Mouse (Mus musculus) left cerebral cortex, adult 8-10 months (tissue): ENCODE results near the gene Gm10487. TPM values are rescaled to one million over a fixed set of nuclear protein-coding genes. Genes with fewer than 3 reads are reported as not detected.
"Not testable (repeated sequence)": the region's sequence is repeated elsewhere in the genome, so short reads cannot be mapped to it uniquely, and the experiment has no call there.

Source experiments
- DNase-seq, 2 experiments: peaks; one replicate each; pipeline ENCODE4 v3.0.0; 2022; ENCODE audit warnings: low spot score in 2 of 2
- total RNA-seq, 4 experiments: library from RNA; stranded (reverse); gene quantifications; 2 replicates each; pipeline ENCODE4 v1.2.4; 2022

The Gm10487 gene
- not detected for total RNA-seq

DNA sequence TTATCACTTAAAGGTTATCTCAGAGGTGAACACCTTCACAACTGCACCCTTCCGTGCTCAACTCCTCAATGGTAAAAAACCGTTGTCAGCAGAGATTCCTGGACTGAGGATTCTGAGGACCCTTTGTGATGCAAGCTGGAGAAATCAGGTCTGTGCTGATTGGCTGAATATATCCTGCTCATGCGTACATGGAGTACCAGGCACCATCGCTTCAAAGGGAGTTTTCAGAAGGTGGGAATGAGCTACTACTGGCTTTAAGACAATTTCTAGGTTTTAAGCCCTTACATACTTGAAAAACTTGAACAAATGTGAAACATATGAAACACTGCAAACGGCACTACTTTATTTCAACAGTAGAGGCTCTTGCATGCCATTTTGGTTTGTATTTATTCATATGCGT lies at the start of gene Gm10487:
Gene Gm10487, minus strand, starts transcription at position 101 of the 400 bp plus-strand sequence.
- not testable (repeated sequence) for DNase-seq
